Mouse (Mus musculus): ENCODE results near the gene Pdzrn4. TPM values are rescaled to one million over a fixed set of nuclear protein-coding genes. Genes with fewer than 3 reads are reported as not detected.

Pdzrn4 gene
- polyA plus RNA-seq, 1 experiment, result not detected

GRCm38 (mm10) chr15:92752167-92752566 lies 355.5 kb downstream of the Pdzrn4 start:
- Histone ChIP-seq H3K36me3 (replicated peaks; ENCODE audit: low read length) (no peaks in the 10 kb centered on the region), H3K4me1 (no peaks in the 10 kb centered on the region), H3K9me3 (peaks cover 17% of the 10 kb centered on the region), H3K27me3 (replicated peaks) (no peaks in the 10 kb centered on the region), H3K4me3 (replicated peaks) (no peak overlapping the region)
- TF ChIP-seq FLI1 (IDR thresholded peaks at IDR 0.05; ENCODE audit: low read length), result no peak
- no peak for TF ChIP-seq GATA1 (IDR thresholded peaks at IDR 0.05; ENCODE audit: borderline replicate concordance, low read length)

GRCm38 (mm10) chr15:92752578-92752977 lies 355.9 kb downstream of the Pdzrn4 start:
- H3K27me3 ChIP-seq (replicated peaks), result no peaks in the 10 kb centered on the region
- peaks cover 16% of the 10 kb centered on the region for H3K9me3 ChIP-seq
- H3K36me3 ChIP-seq (replicated peaks; ENCODE audit: low read length), result no peaks in the 10 kb centered on the region
- H3K4me1 ChIP-seq, result no peaks in the 10 kb centered on the region
- TF ChIP-seq GATA1 (IDR thresholded peaks at IDR 0.05; ENCODE audit: borderline replicate concordance, low read length) (no peak), FLI1 (IDR thresholded peaks at IDR 0.05; ENCODE audit: low read length) (no peak)
- H3K4me3 ChIP-seq (replicated peaks), result no peak overlapping the region

GRCm38 (mm10) chr15:92757085-92757903 lies 360.6 kb downstream of the Pdzrn4 start:
- Histone ChIP-seq H3K9me3 (peaks cover 23% of the 10 kb centered on the region), H3K27me3 (replicated peaks) (no peaks in the 10 kb centered on the region), H3K36me3 (replicated peaks; ENCODE audit: low read length) (no peaks in the 10 kb centered on the region), H3K4me3 (replicated peaks) (no peak overlapping the region), H3K4me1 (no peaks in the 10 kb centered on the region)
- TF ChIP-seq FLI1 (IDR thresholded peaks at IDR 0.05; ENCODE audit: low read length), result no peak
- TF ChIP-seq GATA1 (IDR thresholded peaks at IDR 0.05; ENCODE audit: borderline replicate concordance, low read length), result no peak

- TF ChIP-seq FLI1 (IDR thresholded peaks at IDR 0.05; ENCODE audit: low read length) (no peak), GATA1 (IDR thresholded peaks at IDR 0.05; ENCODE audit: borderline replicate concordance, low read length) (no peak)
- peaks cover 24% of the 10 kb centered on the region for H3K9me3 ChIP-seq
Observed at GRCm38 (mm10) chr15:92759001-92759400, 362.3 kb downstream of the Pdzrn4 start.

GRCm38 (mm10) chr15:92763303-92763702 lies 366.6 kb downstream of the Pdzrn4 start:
- no peaks in the 10 kb centered on the region for H3K36me3 ChIP-seq (replicated peaks; ENCODE audit: low read length)
- peaks cover 26% of the 10 kb centered on the region for H3K9me3 ChIP-seq
- TF ChIP-seq GATA1 (IDR thresholded peaks at IDR 0.05; ENCODE audit: borderline replicate concordance, low read length), result no peak
- no peak for TF ChIP-seq FLI1 (IDR thresholded peaks at IDR 0.05; ENCODE audit: low read length)
- no peak overlapping the region for H3K4me3 ChIP-seq (replicated peaks)
- H3K4me1 ChIP-seq, result no peaks in the 10 kb centered on the region
- no peaks in the 10 kb centered on the region for H3K27me3 ChIP-seq (replicated peaks)

More at GRCm38 (mm10) chr15:92759001-92759400, 362.3 kb downstream of the Pdzrn4 start:
- H3K4me1 ChIP-seq, result no peaks in the 10 kb centered on the region
- H3K4me3 ChIP-seq (replicated peaks), result no peak overlapping the region
- H3K36me3 ChIP-seq (replicated peaks; ENCODE audit: low read length), result no peaks in the 10 kb centered on the region
- no peaks in the 10 kb centered on the region for H3K27me3 ChIP-seq (replicated peaks)

GRCm38 (mm10) chr15:92769535-92769934 lies 372.9 kb downstream of the Pdzrn4 start:
- no peaks in the 10 kb centered on the region for H3K4me1 ChIP-seq
- H3K9me3 ChIP-seq, result peaks cover 26% of the 10 kb centered on the region
- no peak overlapping the region for H3K4me3 ChIP-seq (replicated peaks)
- TF ChIP-seq FLI1 (IDR thresholded peaks at IDR 0.05; ENCODE audit: low read length) (no peak), GATA1 (IDR thresholded peaks at IDR 0.05; ENCODE audit: borderline replicate concordance, low read length) (no peak)
- no peaks in the 10 kb centered on the region for H3K36me3 ChIP-seq (replicated peaks; ENCODE audit: low read length)
- no peaks in the 10 kb centered on the region for H3K27me3 ChIP-seq (replicated peaks)

- no peaks in the 10 kb centered on the region for H3K36me3 ChIP-seq (replicated peaks; ENCODE audit: low read length)
- H3K4me1 ChIP-seq, result no peaks in the 10 kb centered on the region
- TF ChIP-seq FLI1 (IDR thresholded peaks at IDR 0.05; ENCODE audit: low read length), result no peak
- peaks cover 28% of the 10 kb centered on the region for H3K9me3 ChIP-seq
- no peak overlapping the region for H3K4me3 ChIP-seq (replicated peaks)
- no peaks in the 10 kb centered on the region for H3K27me3 ChIP-seq (replicated peaks)
Observed at GRCm38 (mm10) chr15:92788036-92788435, 391.4 kb downstream of the Pdzrn4 start.

GRCm38 (mm10) chr15:92794275-92794674 lies 397.6 kb downstream of the Pdzrn4 start:
- TF ChIP-seq GATA1 (IDR thresholded peaks at IDR 0.05; ENCODE audit: borderline replicate concordance, low read length), result no peak
- TF ChIP-seq FLI1 (IDR thresholded peaks at IDR 0.05; ENCODE audit: low read length), result no peak
- Histone ChIP-seq H3K4me3 (replicated peaks) (no peak overlapping the region), H3K36me3 (replicated peaks; ENCODE audit: low read length) (no peaks in the 10 kb centered on the region), H3K27me3 (replicated peaks) (no peaks in the 10 kb centered on the region), H3K9me3 (peaks cover 11% of the 10 kb centered on the region), H3K4me1 (no peaks in the 10 kb centered on the region)

- no peaks in the 10 kb centered on the region for H3K9me3 ChIP-seq
- H3K4me3 ChIP-seq (replicated peaks), result no peak overlapping the region
- no peaks in the 10 kb centered on the region for H3K4me1 ChIP-seq
Observed at GRCm38 (mm10) chr15:92805934-92806333, 409.3 kb downstream of the Pdzrn4 start.

GRCm38 (mm10) chr15:92806352-92806751 lies 409.7 kb downstream of the Pdzrn4 start:
- no peaks in the 10 kb centered on the region for H3K36me3 ChIP-seq (replicated peaks; ENCODE audit: low read length)
- no peak for TF ChIP-seq GATA1 (IDR thresholded peaks at IDR 0.05; ENCODE audit: borderline replicate concordance, low read length)
- TF ChIP-seq FLI1 (IDR thresholded peaks at IDR 0.05; ENCODE audit: low read length), result no peak

More at GRCm38 (mm10) chr15:92805934-92806333, 409.3 kb downstream of the Pdzrn4 start:
- no peaks in the 10 kb centered on the region for H3K27me3 ChIP-seq (replicated peaks)
- no peaks in the 10 kb centered on the region for H3K36me3 ChIP-seq (replicated peaks; ENCODE audit: low read length)
- TF ChIP-seq FLI1 (IDR thresholded peaks at IDR 0.05; ENCODE audit: low read length) (no peak), GATA1 (IDR thresholded peaks at IDR 0.05; ENCODE audit: borderline replicate concordance, low read length) (no peak)

More at GRCm38 (mm10) chr15:92806352-92806751, 409.7 kb downstream of the Pdzrn4 start:
- Histone ChIP-seq H3K4me3 (replicated peaks) (no peak overlapping the region), H3K9me3 (no peaks in the 10 kb centered on the region), H3K4me1 (no peaks in the 10 kb centered on the region), H3K27me3 (replicated peaks) (no peaks in the 10 kb centered on the region)

Measured in megakaryocyte, embryonic 14.5 days (primary cell).